Mouse (Mus musculus) CH12.LX (cell line): ENCODE data around the gene Rai14. TPM values are rescaled to one million over a fixed set of nuclear protein-coding genes. Genes with fewer than 3 reads are reported as not detected.

ENCODE experiments used
- DNase-seq: peaks from one replicate; pipeline ENCODE4 v3.0.0-alpha.2; 2013; ENCODE audit errors: extremely low read depth
- H3K27ac ChIP-seq: 2 replicates; pipeline ENCODE4 v1.5.1; 2012; ENCODE audit warnings: low read depth, mild to moderate bottlenecking, control low read depth, moderate library complexity; ENCODE audit not compliant: insufficient read depth
- H3K27me3 ChIP-seq: replicated peaks from 2 replicates; pipeline ENCODE3; 2012; ENCODE audit warnings: inconsistent platforms
- H3K36me3 ChIP-seq, 2 experiments: replicated peaks in 1 of 2; 2 replicates each; pipeline versions ENCODE3 to v1.6.1; 2012; ENCODE audit warnings: inconsistent platforms in 1 of 2, low read length in 1 of 2, mild to moderate bottlenecking in 1 of 2, mixed read lengths in 1 of 2, moderate library complexity in 1 of 2; ENCODE audit not compliant: control insufficient read depth in 1 of 2, insufficient read depth in 1 of 2
- H3K4me1 ChIP-seq, 2 experiments: 2 replicates each; pipeline ENCODE4 v1.6.1; 2012; ENCODE audit warnings: inconsistent platforms in 1 of 2, moderate library complexity in 1 of 2; ENCODE audit not compliant: insufficient read depth in 2 of 2, control insufficient read depth in 1 of 2
- H3K4me2 ChIP-seq: 2 replicates; pipeline ENCODE4 v1.6.1; 2012; ENCODE audit warnings: low read depth, mild to moderate bottlenecking, control low read depth; ENCODE audit not compliant: poor library complexity, insufficient read depth, severe bottlenecking
- H3K4me3 ChIP-seq, 3 experiments: fragments of 150-350 bp in 1 of 3; sonication (generic) in 1 of 3; replicated peaks in 1 of 3; 2 replicates each; pipeline versions ENCODE3 to v1.5.1; 2011 to 2012; ENCODE audit warnings: low read depth in 2 of 3, low read length in 2 of 3, mild to moderate bottlenecking in 2 of 3, moderate library complexity in 2 of 3, control low read depth in 1 of 3, improper control_type of control experiment in 1 of 3, inconsistent platforms in 1 of 3, mixed read lengths in 1 of 3; ENCODE audit not compliant: poor library complexity in 1 of 3
- H3K79me2 ChIP-seq: replicated peaks from 2 replicates; pipeline ENCODE4 v1.6.1; 2012; ENCODE audit warnings: mild to moderate bottlenecking, moderate library complexity; ENCODE audit not compliant: control insufficient read depth, poor library complexity, insufficient read depth, severe bottlenecking; ENCODE audit errors: extremely low read depth
- H3K9ac ChIP-seq: 2 replicates; pipeline ENCODE4 v1.6.1; 2012; ENCODE audit warnings: low read depth, mild to moderate bottlenecking, control low read depth, moderate library complexity; ENCODE audit not compliant: insufficient read depth
- H3K9me3 ChIP-seq: replicated peaks from 2 replicates; pipeline ENCODE3; 2012; ENCODE audit warnings: low read length, inconsistent platforms, mixed read lengths
- CHD1 ChIP-seq: IDR thresholded peaks from 2 replicates; pipeline ENCODE4 v1.6.1; 2012; ENCODE audit warnings: low read depth, low read length, improper control_type of control experiment, inconsistent platforms
- CHD2 ChIP-seq: IDR thresholded peaks from 2 replicates; pipeline ENCODE4 v1.6.1; 2011; ENCODE audit warnings: low read length, improper control_type of control experiment
- CTCF ChIP-seq, 2 experiments: IDR thresholded peaks in 1 of 2; conservative IDR thresholded peaks in 1 of 2; 2 replicates each; pipeline ENCODE4 v1.5.1; 2011 to 2012; ENCODE audit warnings: low read depth in 2 of 2, low read length in 2 of 2, improper control_type of control experiment in 1 of 2, inconsistent platforms in 1 of 2, mild to moderate bottlenecking in 1 of 2, moderate library complexity in 1 of 2
- GABPA ChIP-seq: IDR thresholded peaks from 2 replicates; pipeline ENCODE4 v1.6.1; 2012; ENCODE audit warnings: low read depth, low read length, improper control_type of control experiment, inconsistent platforms; ENCODE audit not compliant: insufficient replicate concordance
- HCFC1 ChIP-seq: IDR thresholded peaks from 2 replicates; pipeline ENCODE4 v1.6.1; 2012; ENCODE audit warnings: low read depth, mild to moderate bottlenecking, inconsistent platforms, low read length, improper control_type of control experiment
- JUN ChIP-seq: IDR thresholded peaks from 2 replicates; pipeline ENCODE4 v1.6.1; 2011; ENCODE audit warnings: low read depth, mild to moderate bottlenecking, low read length, improper control_type of control experiment, moderate library complexity; ENCODE audit not compliant: insufficient read depth
- JUND ChIP-seq: conservative IDR thresholded peaks from 2 replicates; pipeline ENCODE4 v1.6.1; 2011; ENCODE audit warnings: low read depth, low read length, improper control_type of control experiment
- MAFK ChIP-seq: IDR thresholded peaks from 2 replicates; pipeline ENCODE4 v1.6.1; 2011; ENCODE audit warnings: low read length, improper control_type of control experiment; ENCODE audit not compliant: insufficient replicate concordance
- MAZ ChIP-seq: IDR thresholded peaks from 2 replicates; pipeline ENCODE4 v1.6.1; 2012; ENCODE audit warnings: low read depth, mild to moderate bottlenecking, inconsistent platforms, low read length, improper control_type of control experiment, moderate library complexity
- MYC ChIP-seq: IDR thresholded peaks from 2 replicates; pipeline ENCODE4 v1.6.1; 2011; ENCODE audit warnings: low read depth, mild to moderate bottlenecking, improper control_type of control experiment, low read length
- NELFE ChIP-seq: IDR thresholded peaks from 2 replicates; pipeline ENCODE4 v1.6.1; 2011; ENCODE audit warnings: low read depth, low read length, improper control_type of control experiment
- PAX5 ChIP-seq: IDR thresholded peaks from 2 replicates; pipeline ENCODE4 v1.6.1; 2012; ENCODE audit warnings: low read length, inconsistent platforms, mixed read lengths
- RAD21 ChIP-seq: IDR thresholded peaks from 2 replicates; pipeline ENCODE4 v1.6.1; 2011; ENCODE audit warnings: low read depth, mild to moderate bottlenecking, low read length, improper control_type of control experiment, moderate library complexity
- RCOR1 ChIP-seq: conservative IDR thresholded peaks from 2 replicates; pipeline ENCODE4 v1.6.1; 2012; ENCODE audit warnings: low read depth, mild to moderate bottlenecking, inconsistent platforms, low read length, improper control_type of control experiment
- TCF12 ChIP-seq: IDR thresholded peaks from 2 replicates; pipeline ENCODE4 v1.6.1; 2014; ENCODE audit warnings: low read depth, mild to moderate bottlenecking, inconsistent platforms, low read length, improper control_type of control experiment
- USF1 ChIP-seq: IDR thresholded peaks from 2 replicates; pipeline ENCODE4 v1.6.1; 2014; ENCODE audit warnings: low read depth, mild to moderate bottlenecking, inconsistent platforms, low read length, improper control_type of control experiment
- ZKSCAN1 ChIP-seq: IDR thresholded peaks from 2 replicates; pipeline ENCODE4 v1.6.1; 2012; ENCODE audit warnings: low read depth, inconsistent platforms, low read length, improper control_type of control experiment, borderline replicate concordance
- dilution Hi-C: fragments of 300-500 bp; cut with MboI; formaldehyde crosslinking; loops from 2 replicates; pipeline ENCODE4 v1.14.3; 2020; ENCODE audit warnings: low sequenced_read_pairs; ENCODE audit not compliant: extremely low pct_unique_long_range_greater_than_20kb, extremely low pct_ligation_motif_present
- in situ Hi-C: fragments of 300-500 bp; cut with MboI; formaldehyde crosslinking; loops from 3 replicates; pipeline ENCODE4 v1.14.3; 2019; ENCODE audit warnings: low sequenced_read_pairs, low pct_ligation_motif_present, low pct_unique_long_range_greater_than_20kb, mixed read lengths
- polyA plus RNA-seq: library from polyadenylated mRNA; unstranded; fragments of >175 nt; gene quantifications from 2 replicates; pipeline ENCODE4 v1.2.1, GENCODE M21; 2012; ENCODE audit warnings: low read depth; ENCODE audit not compliant: insufficient read length
- total RNA-seq, 2 experiments: library from RNA; depleted of rRNA; stranded (reverse); fragments of 300-350 nt in 1 of 2; fragments of >200 nt in 1 of 2; gene quantifications; 2 replicates each; pipeline ENCODE4 v1.2.3; 2012 to 2014

The Rai14 gene
- total and polyA plus RNA-seq, 3 experiments: 7.5 to 14.1 (median 9.6) TPM

GRCm38 (mm10) chr15:10636844-10637243, 77.6 kb downstream of the Rai14 start:
- Histone ChIP-seq H3K9ac (no peak overlapping the region), H3K27me3 (no peaks in the 10 kb centered on the region), H3K79me2 (no peaks in the 10 kb centered on the region), H3K4me1 (no peaks in the 10 kb centered on the region), H3K36me3 (peaks cover 0 to 26% of the 10 kb centered on the region in 2 experiments), H3K9me3 (no peaks in the 10 kb centered on the region), H3K27ac (no peak overlapping the region)
- in situ Hi-C loops: no loop called here
- TF ChIP-seq CHD1 (no peak), TCF12 (no peak), JUND (no peak), HCFC1 (no peak), MAFK (no peak), JUN (no peak), RCOR1 (no peak), GABPA (no peak), RAD21 (no peak), NELFE (no peak), CTCF (conservative IDR thresholded peaks at IDR 0.05 in 1 of 2, IDR thresholded peaks at IDR 0.05 in 1 of 2; ENCODE audit: low read depth in 2 of 2, low read length in 2 of 2) (no peak), USF1 (no peak), ZKSCAN1 (no peak), MAZ (no peak)
- TF ChIP-seq, all 38 proteins: peak for 0
- dilution Hi-C loops: no loop called here
- Histone ChIP-seq H3K4me2 (no peak overlapping the region), H3K4me3 (no peak overlapping the region)
- no peak for DNase-seq

- no peak for DNase-seq
- in situ Hi-C loops: no loop called here
- H3K4me3 ChIP-seq: no peak overlapping the region
- no peaks in the 10 kb centered on the region for H3K79me2 ChIP-seq
- no peak overlapping the region for H3K27ac ChIP-seq
- peaks cover 0 to 33% of the 10 kb centered on the region in 2 experiments for H3K36me3 ChIP-seq
- H3K4me1 ChIP-seq: no peaks in the 10 kb centered on the region
- dilution Hi-C loops: no loop called here
- H3K4me2 ChIP-seq: no peak overlapping the region
- H3K9me3 ChIP-seq: no peaks in the 10 kb centered on the region
- H3K27me3 ChIP-seq: no peaks in the 10 kb centered on the region
- H3K9ac ChIP-seq: no peak overlapping the region
- TF ChIP-seq CHD2: no peak
- TF ChIP-seq PAX5: no peak
- no peak for TF ChIP-seq MYC
Observed at GRCm38 (mm10) chr15:10635121-10635520, 79.3 kb downstream of the Rai14 start.
